Mouse (Mus musculus): ENCODE data around the gene Olfr1034. TPM values are rescaled to one million over a fixed set of nuclear protein-coding genes. Genes with fewer than 3 reads are reported as not detected.
"Not testable (repeated sequence)": the region's sequence is repeated elsewhere in the genome, so short reads cannot be mapped to it uniquely, and the experiment has no call there.

Gene Olfr1034
- total RNA-seq (2021): not detected
- long read RNA-seq, experiment 1: 0 reads
- long read RNA-seq, experiment 2: 0 reads

- no peak for DNase-seq
- intact Hi-C loops (cut with DNase I): no loop called here
Observed at GRCm38 (mm10) chr2:86045561-86045960, at the start of gene Olfr1034. Gene Olfr1034, plus strand, starts transcription at chr2:86045861.

GRCm38 (mm10) chr2:86005240-86005639 lies 40.4 kb upstream of the Olfr1034 start, which contains the start of gene Olfr1032:
Gene Olfr1032, plus strand, starts transcription at chr2:86005540.
- intact Hi-C loops (cut with DNase I): no loop called here
- no peak for DNase-seq

DNA sequence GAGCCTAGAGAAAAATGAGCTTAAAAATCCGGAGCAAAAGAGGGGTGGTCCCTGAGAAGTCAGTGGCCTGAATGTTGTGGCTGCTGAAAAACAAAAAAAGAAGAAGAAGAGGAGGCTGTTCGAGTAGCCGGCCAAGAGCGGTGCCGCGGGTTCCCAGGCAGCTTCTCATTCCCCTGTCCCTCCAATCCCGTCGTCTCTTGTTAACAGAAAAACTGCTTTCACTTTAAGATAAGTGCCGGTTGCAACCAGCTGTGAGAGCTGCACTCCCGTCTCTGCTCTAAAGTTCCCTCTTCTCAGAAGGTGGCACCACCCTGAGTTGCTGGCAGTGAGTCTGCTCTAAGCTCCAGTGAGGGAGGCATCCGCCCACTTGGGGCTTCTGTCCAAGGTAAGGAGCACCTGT lies 25.3 kb upstream of the Olfr1034 start, which contains the start of gene Olfr1033:
TSS of gene Olfr1033 (plus strand) at position 228 of the 400 bp plus-strand sequence.
- DNase-seq; intact Hi-C loops (cut with DNase I): not testable (repeated sequence)

DNA sequence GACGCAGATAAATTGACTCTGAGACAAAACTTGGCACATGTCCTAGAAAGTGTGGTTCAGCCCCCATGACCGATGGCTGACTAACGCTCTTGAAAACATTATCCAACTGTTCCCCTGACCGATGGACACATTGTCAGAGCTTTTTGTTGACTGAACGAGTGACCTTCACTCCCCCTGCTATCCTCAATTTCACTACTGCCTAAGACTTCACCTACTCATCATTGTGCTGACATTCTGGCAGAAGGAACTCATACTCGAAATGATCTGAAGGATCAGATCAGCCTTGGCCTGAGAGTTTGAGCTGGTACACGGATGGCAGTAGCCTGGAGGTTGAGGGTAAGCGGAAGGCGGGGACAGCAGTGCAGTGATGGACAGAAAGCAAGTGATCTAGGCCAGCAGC lies 24.1 kb upstream of the Olfr1034 start:
- DNase-seq; intact Hi-C loops (cut with DNase I): not testable (repeated sequence)

- intact Hi-C loops (cut with DNase I); DNase-seq: not testable (repeated sequence)
Observed at GRCm38 (mm10) chr2:86050777-86051176, 5.1 kb downstream of the Olfr1034 start.

GRCm38 (mm10) chr2:86063766-86064165 lies 18.1 kb downstream of the Olfr1034 start:
- intact Hi-C loops (cut with DNase I); DNase-seq: not testable (repeated sequence)

- intact Hi-C loops (cut with DNase I): no loop called here
Observed at GRCm38 (mm10) chr2:86070189-86070588, 24.5 kb downstream of the Olfr1034 start.

GRCm38 (mm10) chr2:86073692-86074091 lies 28.0 kb downstream of the Olfr1034 start, which contains the start of gene Olfr1036:
Gene Olfr1036, plus strand, starts transcription at chr2:86073992.
- intact Hi-C loops (cut with DNase I); DNase-seq: not testable (repeated sequence)

More at GRCm38 (mm10) chr2:86070189-86070588, 24.5 kb downstream of the Olfr1034 start:
- no peak for DNase-seq

- intact Hi-C loops (cut with DNase I); DNase-seq: not testable (repeated sequence)
Observed at GRCm38 (mm10) chr2:86080478-86080877, 34.8 kb downstream of the Olfr1034 start.

DNA sequence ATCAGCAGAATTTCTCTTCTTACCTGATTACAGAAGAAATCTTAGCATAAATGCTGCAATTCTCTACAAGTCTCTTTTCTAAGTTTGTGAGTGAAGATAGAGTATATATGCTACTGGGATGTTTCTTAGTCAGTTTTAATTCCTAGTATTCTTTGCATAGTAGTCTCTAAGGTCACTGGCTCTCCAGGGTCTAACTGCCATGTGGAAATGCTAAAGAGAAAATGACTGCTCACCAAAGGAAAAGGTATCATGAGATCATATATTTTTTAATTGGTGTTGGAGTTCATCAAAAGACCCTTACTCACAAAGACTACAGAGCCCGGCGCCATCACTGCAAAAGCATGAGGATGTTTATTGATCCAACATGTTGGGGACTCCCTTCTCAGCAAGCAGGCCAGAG lies 41.6 kb downstream of the Olfr1034 start, which contains the start of gene Olfr1037:
TSS of gene Olfr1037 (minus strand) at position 101 of the 400 bp plus-strand sequence.
- intact Hi-C loops (cut with DNase I): no loop called here
- no peak for DNase-seq

Other genes with a start within 250 kb of the Olfr1034 start
- not detected for gene Olfr1016, start 243.3 kb upstream of the Olfr1034 start, total RNA-seq (2021)
- not detected for gene Olfr1018, start 227.4 kb upstream of the Olfr1034 start, total RNA-seq (2021)
- gene Olfr1019, start 200.4 kb upstream of the Olfr1034 start, total RNA-seq (2021): not detected
- not detected for gene Olfr1020, start 198.8 kb upstream of the Olfr1034 start, total RNA-seq (2021)
- not detected for gene Olfr1022, start 177.3 kb upstream of the Olfr1034 start, total RNA-seq (2021)
- gene Olfr1023, start 160.2 kb upstream of the Olfr1034 start, total RNA-seq (2021): not detected
- not detected for gene Olfr1024, start 140.8 kb upstream of the Olfr1034 start, total RNA-seq (2021)
- not detected for gene Olfr1025-ps1, start 130.7 kb upstream of the Olfr1034 start, total RNA-seq (2021)
- not detected for gene Olfr1026, start 124.3 kb upstream of the Olfr1034 start, total RNA-seq (2021)
- gene Olfr1028, start 95.4 kb upstream of the Olfr1034 start, total RNA-seq (2021): not detected
- not detected for gene Olfr1029, start 72.0 kb upstream of the Olfr1034 start, total RNA-seq (2021)
- not detected for gene Olfr1030, start 66.6 kb upstream of the Olfr1034 start, total RNA-seq (2021)
- gene Olfr1031, start 55.6 kb upstream of the Olfr1034 start, total RNA-seq (2021): not detected
- gene Olfr1032, start 40.3 kb upstream of the Olfr1034 start, total RNA-seq (2021): not detected
- gene Olfr1033, start 25.2 kb upstream of the Olfr1034 start, total RNA-seq (2021): under 1 TPM in 1 of 2 experiments, not detected in 1; 0.08 TPM
- gene Olfr1036, start 28.1 kb downstream of the Olfr1034 start, total RNA-seq (2021): not detected
- gene Olfr1037, start 41.5 kb downstream of the Olfr1034 start, total RNA-seq (2021): not detected
- not detected for gene Olfr1039, start 90.1 kb downstream of the Olfr1034 start, total RNA-seq (2021)
- gene Olfr1040, start 100.9 kb downstream of the Olfr1034 start, total RNA-seq (2021): not detected
- gene Olfr1042, start 116.0 kb downstream of the Olfr1034 start, total RNA-seq (2021): not detected
- gene Olfr1043, start 121.7 kb downstream of the Olfr1034 start, total RNA-seq (2021): not detected
- gene Olfr1044, start 132.0 kb downstream of the Olfr1034 start, total RNA-seq (2021): not detected
- not detected for gene Olfr52, start 139.8 kb downstream of the Olfr1034 start, total RNA-seq (2021)
- gene Olfr1045, start 157.1 kb downstream of the Olfr1034 start, total RNA-seq (2021): not detected
- not detected for gene Olfr1046, start 173.5 kb downstream of the Olfr1034 start, total RNA-seq (2021)
- not detected for gene Olfr1047, start 185.5 kb downstream of the Olfr1034 start, total RNA-seq (2021)
- not detected for gene Olfr1048, start 194.4 kb downstream of the Olfr1034 start, total RNA-seq (2021)
- gene Olfr1049, start 212.5 kb downstream of the Olfr1034 start, total RNA-seq (2021): not detected
- not detected for gene Olfr1051, start 233.2 kb downstream of the Olfr1034 start, total RNA-seq (2021)
- not detected for gene Olfr1052, start 246.6 kb downstream of the Olfr1034 start, total RNA-seq (2021)

Data from gastrocnemius, postnatal 36 days (tissue).